Mouse (Mus musculus) heart, adult 2 months (tissue): ENCODE data around the gene Cpne5. TPM values are rescaled to one million over a fixed set of nuclear protein-coding genes. Genes with fewer than 3 reads are reported as not detected.

ENCODE experiments used
- DNase-seq, 2 experiments: peaks; one replicate each; pipeline ENCODE4 v3.0.0; 2021
- H3K27ac ChIP-seq: fragments of 200-600 bp; 2 replicates; pipeline ENCODE4 v1.8.1; 2022
- H3K27me3 ChIP-seq: fragments of 200-500 bp; 2 replicates; pipeline ENCODE4 v1.6.1; 2012; ENCODE audit warnings: mild to moderate bottlenecking, low read length, inconsistent platforms, mixed read lengths; ENCODE audit not compliant: control insufficient read depth, insufficient read depth
- H3K36me3 ChIP-seq: fragments of 200-500 bp; 2 replicates; pipeline ENCODE4 v1.6.1; 2012; ENCODE audit warnings: low read length, inconsistent platforms; ENCODE audit not compliant: control insufficient read depth, insufficient read depth
- H3K4me1 ChIP-seq: fragments of 200-500 bp; 2 replicates; pipeline ENCODE4 v1.6.1; 2011; ENCODE audit warnings: low read length; ENCODE audit not compliant: control insufficient read depth, insufficient read depth
- H3K4me3 ChIP-seq: fragments of 200-600 bp; 2 replicates; pipeline ENCODE4 v1.8.1; 2022
- H3K79me2 ChIP-seq: fragments of 200-500 bp; replicated peaks from 2 replicates; pipeline ENCODE4 v1.6.1; 2012; ENCODE audit warnings: mild to moderate bottlenecking, inconsistent platforms, low read length, moderate library complexity, mixed read lengths; ENCODE audit not compliant: control insufficient read depth, insufficient read depth
- H3K9ac ChIP-seq: fragments of 200-500 bp; 2 replicates; pipeline ENCODE4 v1.6.1; 2012; ENCODE audit warnings: low read depth, mild to moderate bottlenecking, control low read depth, inconsistent platforms, low read length, mixed read lengths
- CTCF ChIP-seq: fragments of 200-600 bp; IDR thresholded peaks from 2 replicates; pipeline ENCODE4 v1.8.1; 2022; ENCODE audit warnings: antibody characterized with exemption, mild to moderate bottlenecking, moderate library complexity
- EP300 ChIP-seq: fragments of 200-500 bp; IDR thresholded peaks from 2 replicates; pipeline ENCODE4 v1.6.1; 2011; ENCODE audit warnings: low read depth, low read length, control low read depth; ENCODE audit not compliant: insufficient read depth
- POLR2A ChIP-seq: fragments of 200-500 bp; IDR thresholded peaks from 2 replicates; pipeline ENCODE4 v1.6.1; 2011; ENCODE audit warnings: mild to moderate bottlenecking, low read depth, low read length, control low read depth; ENCODE audit not compliant: insufficient read depth
- WGBS: fragments of 180-500 bp; shearing (Covaris S2); methylation state at CpG from one replicate; pipeline ENCODE4 v1.1.7; 2018; 5-methylcytosine and 5-hydroxymethylcytosine counted together
- intact Hi-C: fragments of 180-260 bp; cut with DNase I; formaldehyde crosslinking; loops from one replicate; pipeline ENCODE4 v1.15.1; 2025
- polyA plus RNA-seq: library from polyadenylated mRNA; depleted of rRNA; stranded (reverse); fragments of >200 nt; gene quantifications from 2 replicates; pipeline ENCODE4 v1.2.3, GENCODE M21; 2012
- total RNA-seq, 2 experiments: library from RNA; stranded (reverse); gene quantifications; 2 replicates each; pipeline ENCODE4 v1.2.3; 2021

The Cpne5 gene
- total and polyA plus RNA-seq, 3 experiments, result 4.4 to 11.2 (median 5.2) TPM

GRCm38 (mm10) chr17:29164469-29165111, 73.4 kb downstream of the Cpne5 start:
- Histone ChIP-seq H3K36me3 (no peaks in the 10 kb centered on the region), H3K4me1 (no peaks in the 10 kb centered on the region; the same call in 1 of the 2 replicates), H3K79me2 (no peaks in the 10 kb centered on the region), H3K27ac (no peak overlapping the region), H3K4me3 (no peak overlapping the region), H3K9ac (no peak overlapping the region), H3K27me3 (no peaks in the 10 kb centered on the region)
- WGBS, result 19% methylated on average over 17 of the region's 17 CpGs
- TF ChIP-seq EP300 (no peak), POLR2A (no peak), CTCF (no peak)
- DNase-seq, result peak in 1 of 2 experiments; percentile 56
- intact Hi-C loops, result no loop called here

- H3K4me1 ChIP-seq, result no peaks in the 10 kb centered on the region; the same call in 1 of the 2 replicates
- no peaks in the 10 kb centered on the region for H3K79me2 ChIP-seq
- no peak for TF ChIP-seq POLR2A
- no peak for TF ChIP-seq EP300
- intact Hi-C loops, result no loop called here
- H3K9ac ChIP-seq, result no peak overlapping the region
- no peak overlapping the region for H3K4me3 ChIP-seq
- no peak for DNase-seq
- H3K27me3 ChIP-seq, result no peaks in the 10 kb centered on the region
- no peak overlapping the region for H3K27ac ChIP-seq
- H3K36me3 ChIP-seq, result no peaks in the 10 kb centered on the region
- 91% methylated on average over 13 of the region's 13 CpGs for WGBS
Observed at GRCm38 (mm10) chr17:29162334-29162733, 75.6 kb downstream of the Cpne5 start.

- no peak overlapping the region for H3K9ac ChIP-seq
- H3K79me2 ChIP-seq, result no peaks in the 10 kb centered on the region
- no peaks in the 10 kb centered on the region for H3K27me3 ChIP-seq
- no peak overlapping the region for H3K27ac ChIP-seq
- WGBS, result 89% methylated on average over 16 of the region's 16 CpGs
- TF ChIP-seq CTCF, result no peak
- TF ChIP-seq EP300, result no peak
- TF ChIP-seq POLR2A, result no peak
- no peaks in the 10 kb centered on the region for H3K36me3 ChIP-seq
- no peak overlapping the region for H3K4me3 ChIP-seq
- H3K4me1 ChIP-seq, result peaks cover 4% of the 10 kb centered on the region
- intact Hi-C loops, result no loop called here
- DNase-seq, result no peak
Observed at GRCm38 (mm10) chr17:29159743-29160455, 78.1 kb downstream of the Cpne5 start.

DNA sequence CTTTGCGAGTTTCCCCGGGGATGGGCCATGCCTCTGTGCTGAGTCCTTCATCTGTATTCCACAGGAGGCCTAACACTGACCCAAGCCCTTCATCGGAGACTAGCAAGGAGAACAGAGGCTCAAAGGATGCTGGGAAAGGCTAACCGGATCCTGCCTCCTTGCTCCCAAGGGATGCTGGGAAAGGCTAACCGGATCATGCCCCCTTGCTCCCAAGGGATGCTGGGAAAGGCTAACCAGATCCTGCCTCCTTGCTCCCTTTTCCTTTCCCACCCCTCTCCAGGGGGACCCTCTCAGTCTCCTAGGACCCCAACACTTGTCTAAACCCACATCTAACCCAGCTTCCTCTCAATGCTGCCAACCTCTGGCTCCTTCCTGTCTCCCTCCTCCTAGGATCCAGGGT, 78.6 kb downstream of the Cpne5 start:
- Histone ChIP-seq H3K4me3 (no peak overlapping the region), H3K4me1 (peaks cover 4% of the 10 kb centered on the region), H3K79me2 (no peaks in the 10 kb centered on the region), H3K27me3 (no peaks in the 10 kb centered on the region), H3K36me3 (no peaks in the 10 kb centered on the region), H3K27ac (no peak overlapping the region), H3K9ac (no peak overlapping the region)
- intact Hi-C loops, result no loop called here
- no peak for TF ChIP-seq POLR2A
- no peak for TF ChIP-seq CTCF
- no peak for TF ChIP-seq EP300
- 87% methylated on average over 5 of the region's 5 CpGs for WGBS
- no peak for DNase-seq

GRCm38 (mm10) chr17:29158899-29159298, 79.1 kb downstream of the Cpne5 start:
- Histone ChIP-seq H3K9ac (no peak overlapping the region), H3K4me1 (peaks cover 4% of the 10 kb centered on the region; the same call in 1 of the 2 replicates), H3K27ac (no peak overlapping the region), H3K4me3 (no peak overlapping the region), H3K36me3 (no peaks in the 10 kb centered on the region), H3K27me3 (no peaks in the 10 kb centered on the region), H3K79me2 (no peaks in the 10 kb centered on the region)
- intact Hi-C loops, result no loop called here
- TF ChIP-seq POLR2A (no peak), CTCF (no peak), EP300 (no peak)
- no peak for DNase-seq
- 92% methylated on average over 15 of the region's 15 CpGs for WGBS

GRCm38 (mm10) chr17:29156866-29157265, 81.1 kb downstream of the Cpne5 start:
- H3K9ac ChIP-seq, result no peak overlapping the region
- no peak overlapping the region for H3K4me3 ChIP-seq
- H3K27ac ChIP-seq, result no peak overlapping the region
- intact Hi-C loops, result no loop called here
- H3K27me3 ChIP-seq, result no peaks in the 10 kb centered on the region
- no peaks in the 10 kb centered on the region for H3K36me3 ChIP-seq
- no peak for DNase-seq
- TF ChIP-seq CTCF (no peak), POLR2A (no peak), EP300 (no peak)
- WGBS, result 54% methylated on average over 8 of the region's 8 CpGs
- no peaks in the 10 kb centered on the region for H3K79me2 ChIP-seq
- H3K4me1 ChIP-seq, result peaks cover 4% of the 10 kb centered on the region; the same call in 1 of the 2 replicates
